Mouse (Mus musculus): Measurements from ENCODE around the gene Mast4. TPM values are rescaled to one million over a fixed set of nuclear protein-coding genes. Genes with fewer than 3 reads are reported as not detected.

Gene Mast4
- polyA plus RNA-seq, 1 experiment from 2014 or later, result 24.7 TPM

GRCm38 (mm10) chr13:102919741-102920140, 414.6 kb downstream of the Mast4 start:
- Histone ChIP-seq H3K9me3 (replicated peaks) (no peaks in the 10 kb centered on the region), H3K27ac (no peak overlapping the region), H3K9ac (no peak overlapping the region), H3K27me3 (no peaks in the 10 kb centered on the region), H3K4me3 (replicated peaks) (no peak overlapping the region), H3K36me3 (no peaks in the 10 kb centered on the region), H3K4me1 (peaks cover 10% of the 10 kb centered on the region), H3K4me2 (no peak overlapping the region)
- 67% methylated on average over 7 of the region's 7 CpGs for WGBS
- ATAC-seq (replicated peaks; ENCODE audit: low FRiP score), result 0 out of 2 replicates have a peak, but pooled peaks have one; percentile 15

DNA sequence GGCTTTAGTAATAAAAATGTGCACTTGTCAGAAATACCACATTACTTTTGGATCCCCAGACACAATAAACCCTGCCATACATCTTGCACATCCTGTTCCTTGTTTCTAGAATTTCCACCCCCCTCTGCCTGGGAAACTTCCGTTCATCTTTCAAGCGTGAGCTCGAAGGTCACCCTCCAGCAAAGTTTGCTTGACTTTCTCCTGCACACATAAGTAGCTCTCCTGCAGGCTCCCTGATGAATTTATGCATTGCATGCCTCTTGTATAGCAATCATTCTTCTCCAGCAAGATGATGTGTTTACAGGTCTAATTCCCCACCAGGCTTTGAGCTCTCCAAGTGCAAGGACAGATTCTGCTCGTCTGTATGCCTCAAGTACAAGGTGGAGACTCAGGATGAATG, 415.7 kb downstream of the Mast4 start:
- H3K4me2 ChIP-seq, result no peak overlapping the region
- no peaks in the 10 kb centered on the region for H3K36me3 ChIP-seq
- no peaks in the 10 kb centered on the region for H3K27me3 ChIP-seq
- H3K9ac ChIP-seq, result no peak overlapping the region
- no peak overlapping the region for H3K4me3 ChIP-seq (replicated peaks)
- H3K4me1 ChIP-seq, result peaks cover 10% of the 10 kb centered on the region
- no peaks in the 10 kb centered on the region for H3K9me3 ChIP-seq (replicated peaks)
- no peak overlapping the region; the same call in 1 of the 2 replicates for H3K27ac ChIP-seq
- 18% methylated on average over 4 of the region's 4 CpGs for WGBS
- no peak for ATAC-seq (replicated peaks; ENCODE audit: low FRiP score)

DNA sequence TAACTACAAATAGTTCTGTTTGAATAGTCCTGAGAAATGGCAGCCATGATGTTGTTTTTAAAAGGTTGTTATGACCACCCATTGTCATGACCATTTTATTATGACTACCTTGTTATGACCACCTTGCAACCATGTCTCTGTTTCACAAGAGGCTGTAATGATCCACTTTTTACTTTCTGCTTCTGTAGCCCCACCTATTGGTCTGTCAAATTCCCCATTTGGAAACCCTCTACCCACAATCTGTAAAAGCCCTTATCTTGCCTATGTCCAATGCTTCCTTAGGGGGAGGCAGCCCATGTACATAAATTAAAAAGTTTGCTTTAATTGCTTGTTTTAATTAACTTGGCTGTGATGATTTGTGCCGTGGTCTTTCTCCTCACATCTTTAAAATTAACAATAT, 419.0 kb downstream of the Mast4 start:
- Histone ChIP-seq H3K36me3 (no peaks in the 10 kb centered on the region), H3K4me2 (no peak overlapping the region), H3K4me3 (replicated peaks) (no peak overlapping the region), H3K4me1 (peaks cover 10% of the 10 kb centered on the region), H3K27me3 (no peaks in the 10 kb centered on the region), H3K9me3 (replicated peaks) (no peaks in the 10 kb centered on the region), H3K9ac (no peak overlapping the region), H3K27ac (no peak overlapping the region)
- no peak for ATAC-seq (replicated peaks; ENCODE audit: low FRiP score)
- WGBS, result 75% methylated on average over 1 of the region's 1 CpGs

DNA sequence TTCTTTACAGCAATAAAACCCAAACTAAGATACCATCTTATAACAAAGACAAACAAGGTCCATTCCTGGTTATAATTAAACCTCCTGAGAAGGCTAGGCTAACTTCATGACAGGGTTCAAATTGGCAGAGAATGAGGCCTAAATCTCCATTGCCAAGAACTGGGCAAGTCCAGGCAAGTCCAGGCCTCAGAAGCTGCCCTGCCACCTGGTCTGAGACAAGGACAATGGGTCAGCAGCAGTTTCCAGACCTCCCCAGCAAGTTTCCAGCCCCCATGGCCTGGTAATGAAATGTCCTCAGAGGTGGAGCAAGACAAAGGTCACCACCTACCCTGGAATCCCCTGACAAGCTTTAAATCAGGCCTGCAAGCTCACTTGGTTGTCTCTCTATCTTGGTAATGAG, 419.5 kb downstream of the Mast4 start:
- Histone ChIP-seq H3K4me1 (peaks cover 10% of the 10 kb centered on the region), H3K4me2 (no peak overlapping the region), H3K36me3 (no peaks in the 10 kb centered on the region), H3K9ac (no peak overlapping the region), H3K9me3 (replicated peaks) (no peaks in the 10 kb centered on the region), H3K27me3 (no peaks in the 10 kb centered on the region), H3K4me3 (replicated peaks) (no peak overlapping the region), H3K27ac (no peak overlapping the region)
- no peak for ATAC-seq (replicated peaks; ENCODE audit: low FRiP score)

GRCm38 (mm10) chr13:102913919-102914318, 420.4 kb downstream of the Mast4 start:
- Histone ChIP-seq H3K4me1 (peaks cover 8% of the 10 kb centered on the region), H3K4me3 (replicated peaks) (no peak overlapping the region), H3K9ac (no peak overlapping the region), H3K9me3 (replicated peaks) (no peaks in the 10 kb centered on the region), H3K36me3 (no peaks in the 10 kb centered on the region), H3K27me3 (no peaks in the 10 kb centered on the region), H3K4me2 (no peak overlapping the region), H3K27ac (no peak overlapping the region)
- WGBS, result 81% methylated on average over 2 of the region's 2 CpGs
- ATAC-seq (replicated peaks; ENCODE audit: low FRiP score), result no peak

DNA sequence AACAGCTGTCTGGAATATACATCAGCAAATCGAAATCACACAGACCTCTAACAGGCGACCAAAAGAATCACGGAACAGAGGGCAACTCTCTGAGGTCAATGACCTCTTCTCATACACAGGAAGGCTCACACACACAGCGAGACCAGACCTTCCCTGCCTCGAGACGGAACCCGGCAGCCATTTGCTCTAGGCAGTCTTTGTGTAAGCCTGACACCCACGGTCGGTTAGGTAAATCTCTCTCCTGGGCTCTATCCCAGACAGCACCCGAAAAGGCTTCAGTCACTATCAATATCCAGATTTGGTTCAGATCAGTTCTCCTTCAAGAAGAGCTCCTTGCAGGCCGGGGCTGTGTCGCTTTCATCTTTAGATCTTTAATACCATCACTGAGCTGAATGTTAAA, 421.4 kb downstream of the Mast4 start:
- H3K9ac ChIP-seq, result no peak overlapping the region
- no peak overlapping the region for H3K4me2 ChIP-seq
- 84% methylated on average over 12 of the region's 12 CpGs for WGBS
- H3K4me3 ChIP-seq (replicated peaks), result no peak overlapping the region
- no peaks in the 10 kb centered on the region for H3K4me1 ChIP-seq
- H3K9me3 ChIP-seq (replicated peaks), result no peaks in the 10 kb centered on the region
- no peak for ATAC-seq (replicated peaks; ENCODE audit: low FRiP score)
- no peaks in the 10 kb centered on the region for H3K36me3 ChIP-seq
- H3K27ac ChIP-seq, result no peak overlapping the region
- no peaks in the 10 kb centered on the region for H3K27me3 ChIP-seq

- H3K9me3 ChIP-seq (replicated peaks), result no peaks in the 10 kb centered on the region
- H3K36me3 ChIP-seq, result no peaks in the 10 kb centered on the region
- no peak for ATAC-seq (replicated peaks; ENCODE audit: low FRiP score)
- no peak overlapping the region for H3K27ac ChIP-seq
- no peak overlapping the region for H3K4me3 ChIP-seq (replicated peaks)
- 91% methylated on average over 5 of the region's 5 CpGs for WGBS
- no peak overlapping the region for H3K9ac ChIP-seq
- H3K27me3 ChIP-seq, result no peaks in the 10 kb centered on the region
- peaks cover 3% of the 10 kb centered on the region; the same call in 1 of the 2 replicates for H3K4me1 ChIP-seq
- H3K4me2 ChIP-seq, result no peak overlapping the region
These were observed 424.5 kb downstream of the Mast4 start for GRCm38 (mm10) chr13:102909654-102910418.

GRCm38 (mm10) chr13:102906661-102907009, 427.7 kb downstream of the Mast4 start:
- peak; percentile 44; the same call in 1 of the 2 replicates for ATAC-seq (replicated peaks; ENCODE audit: low FRiP score)
- Histone ChIP-seq H3K27ac (peak overlapping the region; percentile 93), H3K4me2 (peak overlapping the region; percentile 69), H3K4me1 (peaks cover 20% of the 10 kb centered on the region), H3K4me3 (replicated peaks) (peak overlapping the region; percentile 65), H3K9me3 (replicated peaks) (no peaks in the 10 kb centered on the region), H3K27me3 (no peaks in the 10 kb centered on the region), H3K36me3 (no peaks in the 10 kb centered on the region), H3K9ac (peak overlapping the region; percentile 72; the same call in 1 of the 2 replicates)
- 7% methylated on average over 9 of the region's 9 CpGs for WGBS

- H3K9ac ChIP-seq, result peak overlapping the region; percentile 72
- WGBS, result under 1% methylated on average over 16 of the region's 16 CpGs
These were observed 428.2 kb downstream of the Mast4 start for GRCm38 (mm10) chr13:102906004-102906660.

GRCm38 (mm10) chr13:102905361-102905950, 428.8 kb downstream of the Mast4 start:
- no peak for ATAC-seq (replicated peaks; ENCODE audit: low FRiP score)
- Histone ChIP-seq H3K9ac (peak overlapping the region; percentile 72), H3K27me3 (no peaks in the 10 kb centered on the region), H3K4me1 (peaks cover 29% of the 10 kb centered on the region), H3K27ac (peak overlapping the region; percentile 93), H3K9me3 (replicated peaks) (no peaks in the 10 kb centered on the region), H3K4me3 (replicated peaks) (peak overlapping the region; percentile 65), H3K4me2 (peak overlapping the region; percentile 69), H3K36me3 (no peaks in the 10 kb centered on the region)
- under 1% methylated on average over 16 of the region's 16 CpGs for WGBS

More at GRCm38 (mm10) chr13:102906004-102906660, 428.2 kb downstream of the Mast4 start:
- Histone ChIP-seq H3K9me3 (replicated peaks) (no peaks in the 10 kb centered on the region), H3K36me3 (no peaks in the 10 kb centered on the region), H3K4me3 (replicated peaks) (peak overlapping the region; percentile 65), H3K27me3 (no peaks in the 10 kb centered on the region), H3K27ac (peak overlapping the region; percentile 93), H3K4me1 (peaks cover 22% of the 10 kb centered on the region), H3K4me2 (peak overlapping the region; percentile 69)
- peak; percentile 98 for ATAC-seq (replicated peaks; ENCODE audit: low FRiP score)

DNA sequence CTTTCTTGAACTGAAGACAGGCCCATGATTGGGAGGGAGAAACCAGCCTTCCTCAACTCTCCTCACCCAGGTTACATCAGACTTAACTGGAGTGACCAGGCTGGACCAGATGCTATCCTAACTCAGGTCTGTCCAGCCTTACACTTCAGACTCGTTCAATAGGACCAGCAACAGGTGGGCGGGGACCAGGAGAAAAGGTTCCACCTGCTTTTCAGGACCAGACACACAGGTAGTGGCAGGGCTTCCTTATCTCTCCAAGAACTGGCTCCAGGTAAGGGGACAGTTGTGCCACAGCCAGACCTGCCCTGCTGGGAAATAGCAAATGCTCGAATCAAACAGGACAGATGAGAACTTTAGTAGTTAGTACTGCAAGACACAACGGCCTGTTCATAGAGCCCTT, 430.6 kb downstream of the Mast4 start:
- Histone ChIP-seq H3K4me1 (peaks cover 45% of the 10 kb centered on the region), H3K9ac (no peak overlapping the region), H3K9me3 (replicated peaks) (no peaks in the 10 kb centered on the region), H3K27ac (no peak overlapping the region), H3K4me3 (replicated peaks) (no peak overlapping the region), H3K4me2 (peak overlapping the region; percentile 51), H3K36me3 (no peaks in the 10 kb centered on the region), H3K27me3 (no peaks in the 10 kb centered on the region)
- no peak for ATAC-seq (replicated peaks; ENCODE audit: low FRiP score)
- WGBS, result 73% methylated on average over 4 of the region's 4 CpGs

- no peaks in the 10 kb centered on the region for H3K36me3 ChIP-seq
- no peaks in the 10 kb centered on the region for H3K27me3 ChIP-seq
- WGBS, result 87% methylated on average over 7 of the region's 7 CpGs
- H3K4me2 ChIP-seq, result no peak overlapping the region
- H3K4me1 ChIP-seq, result peaks cover 61% of the 10 kb centered on the region
- no peak overlapping the region for H3K27ac ChIP-seq
- no peaks in the 10 kb centered on the region for H3K9me3 ChIP-seq (replicated peaks)
- no peak overlapping the region for H3K9ac ChIP-seq
- no peak overlapping the region for H3K4me3 ChIP-seq (replicated peaks)
- no peak for ATAC-seq (replicated peaks; ENCODE audit: low FRiP score)
These were observed 432.2 kb downstream of the Mast4 start for GRCm38 (mm10) chr13:102902123-102902522.
